Mouse (Mus musculus): ENCODE data around the gene Snx11. TPM values are rescaled to one million over a fixed set of nuclear protein-coding genes. Genes with fewer than 3 reads are reported as not detected.

Gene Snx11
- polyA plus RNA-seq, 1 experiment, result 18.4 TPM

GRCm38 (mm10) chr11:96760042-96760441, 17.3 kb downstream of the Snx11 start:
- Histone ChIP-seq H3K27me3 (ENCODE audit: control insufficient read depth, insufficient read depth, insufficient read length) (no peaks in the 10 kb centered on the region), H3K4me2 (ENCODE audit: low read depth) (no peak overlapping the region), H3K79me2 (ENCODE audit: control insufficient read depth, insufficient read depth) (no peaks in the 10 kb centered on the region), H3ac (ENCODE audit: control insufficient read depth, insufficient read length) (no peak overlapping the region), H3K36me3 (ENCODE audit: control insufficient read depth, insufficient read depth) (no peaks in the 10 kb centered on the region), H3K4me3 (no peak overlapping the region)
- TF ChIP-seq MYOG (IDR thresholded peaks at IDR 0.05; ENCODE audit: control insufficient read depth in 1 of 3, insufficient read depth in 1 of 3, insufficient read length in 2 of 3, low read depth in 2 of 3) (no peak), MYOD1 (IDR thresholded peaks at IDR 0.05; ENCODE audit: control insufficient read depth in 1 of 3, insufficient read length in 2 of 3, low read depth in 2 of 3) (no peak), POLR2AphosphoS2 (IDR thresholded peaks at IDR 0.05; ENCODE audit: insufficient read length, low read depth) (no peak), TCF12 (IDR thresholded peaks at IDR 0.05; ENCODE audit: insufficient read depth, poor library complexity, severe bottlenecking) (no peak), REST (IDR thresholded peaks at IDR 0.05; ENCODE audit: insufficient read depth, insufficient read length) (no peak), SRF (IDR thresholded peaks at IDR 0.05; ENCODE audit: control insufficient read depth, insufficient read length, low read depth) (no peak), E2F4 (IDR thresholded peaks at IDR 0.05; ENCODE audit: insufficient read depth) (no peak), MAX (IDR thresholded peaks at IDR 0.05; ENCODE audit: low read depth) (no peak), POLR2A (IDR thresholded peaks at IDR 0.05; ENCODE audit: insufficient read length, low read depth) (no peak), CEBPB (IDR thresholded peaks at IDR 0.05; ENCODE audit: insufficient read depth, poor library complexity, severe bottlenecking) (no peak), TCF3 (IDR thresholded peaks at IDR 0.05; ENCODE audit: insufficient read length, low read depth) (no peak), USF1 (IDR thresholded peaks at IDR 0.05; ENCODE audit: low read depth) (no peak)

DNA sequence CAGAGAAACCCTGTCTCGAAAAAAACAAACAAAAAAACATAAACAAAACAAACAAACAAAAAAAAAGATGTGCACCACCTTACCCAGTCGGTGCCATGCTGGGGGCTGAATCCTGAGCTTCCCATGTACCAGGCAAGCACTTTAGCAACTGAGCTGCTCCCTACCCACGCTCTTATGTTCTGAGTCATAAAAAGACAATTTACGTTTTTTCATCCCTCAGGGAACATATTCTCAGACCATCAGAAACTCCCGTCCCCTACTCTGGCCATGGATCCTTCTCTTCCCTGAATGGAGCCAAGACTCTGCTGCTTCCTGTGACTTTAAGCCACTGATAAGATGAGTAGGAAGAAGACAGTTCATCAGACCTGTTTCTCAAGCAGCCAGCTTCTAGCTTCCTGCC, 19.0 kb downstream of the Snx11 start:
- H3ac ChIP-seq (ENCODE audit: control insufficient read depth, insufficient read length), result no peak overlapping the region
- no peak overlapping the region for H3K4me3 ChIP-seq

DNA sequence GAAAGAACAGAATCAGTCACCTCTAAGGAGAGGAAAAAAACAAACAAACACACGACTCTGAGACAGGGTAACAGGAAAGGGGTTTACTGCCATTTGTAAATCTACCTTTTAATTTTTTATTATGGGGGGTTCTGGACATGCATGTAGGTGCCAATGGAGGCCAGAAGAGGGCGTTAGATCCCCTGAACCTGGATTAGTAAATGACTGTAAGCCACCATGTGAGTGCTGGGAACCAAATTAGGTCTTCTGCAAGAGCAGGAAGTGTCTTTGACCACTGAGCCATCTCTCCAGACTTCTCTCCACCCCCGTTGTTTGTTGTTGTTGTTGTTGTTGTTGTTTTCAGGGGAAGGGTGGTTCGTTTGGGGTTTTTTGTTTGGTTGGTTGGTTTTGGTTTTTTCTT, 19.9 kb downstream of the Snx11 start:
- Histone ChIP-seq H3K27me3 (ENCODE audit: control insufficient read depth, insufficient read depth, insufficient read length) (no peaks in the 10 kb centered on the region), H3K4me3 (no peak overlapping the region), H3ac (ENCODE audit: control insufficient read depth, insufficient read length) (no peak overlapping the region), H3K36me3 (ENCODE audit: control insufficient read depth, insufficient read depth) (no peaks in the 10 kb centered on the region), H3K79me2 (ENCODE audit: control insufficient read depth, insufficient read depth) (no peaks in the 10 kb centered on the region), H3K4me2 (ENCODE audit: low read depth) (no peak overlapping the region)
- TF ChIP-seq MYOD1 (IDR thresholded peaks at IDR 0.05; ENCODE audit: control insufficient read depth in 1 of 3, insufficient read length in 2 of 3, low read depth in 2 of 3) (no peak), REST (IDR thresholded peaks at IDR 0.05; ENCODE audit: insufficient read depth, insufficient read length) (no peak), MAX (IDR thresholded peaks at IDR 0.05; ENCODE audit: low read depth) (no peak), TCF12 (IDR thresholded peaks at IDR 0.05; ENCODE audit: insufficient read depth, poor library complexity, severe bottlenecking) (no peak), MYOG (IDR thresholded peaks at IDR 0.05; ENCODE audit: control insufficient read depth in 1 of 3, insufficient read depth in 1 of 3, insufficient read length in 2 of 3, low read depth in 2 of 3) (no peak), USF1 (IDR thresholded peaks at IDR 0.05; ENCODE audit: low read depth) (no peak), SRF (IDR thresholded peaks at IDR 0.05; ENCODE audit: control insufficient read depth, insufficient read length, low read depth) (no peak), TCF3 (IDR thresholded peaks at IDR 0.05; ENCODE audit: insufficient read length, low read depth) (no peak), POLR2AphosphoS2 (IDR thresholded peaks at IDR 0.05; ENCODE audit: insufficient read length, low read depth) (no peak), CEBPB (IDR thresholded peaks at IDR 0.05; ENCODE audit: insufficient read depth, poor library complexity, severe bottlenecking) (no peak), E2F4 (IDR thresholded peaks at IDR 0.05; ENCODE audit: insufficient read depth) (no peak), POLR2A (IDR thresholded peaks at IDR 0.05; ENCODE audit: insufficient read length, low read depth) (no peak)

More for the DNA sequence above, 19.0 kb downstream of the Snx11 start:
- TF ChIP-seq POLR2AphosphoS2 (IDR thresholded peaks at IDR 0.05; ENCODE audit: insufficient read length, low read depth) (no peak), MYOG (IDR thresholded peaks at IDR 0.05; ENCODE audit: control insufficient read depth in 1 of 3, insufficient read depth in 1 of 3, insufficient read length in 2 of 3, low read depth in 2 of 3) (no peak), TCF3 (IDR thresholded peaks at IDR 0.05; ENCODE audit: insufficient read length, low read depth) (no peak), MYOD1 (IDR thresholded peaks at IDR 0.05; ENCODE audit: control insufficient read depth in 1 of 3, insufficient read length in 2 of 3, low read depth in 2 of 3) (no peak), CEBPB (IDR thresholded peaks at IDR 0.05; ENCODE audit: insufficient read depth, poor library complexity, severe bottlenecking) (no peak), POLR2A (IDR thresholded peaks at IDR 0.05; ENCODE audit: insufficient read length, low read depth) (no peak), SRF (IDR thresholded peaks at IDR 0.05; ENCODE audit: control insufficient read depth, insufficient read length, low read depth) (no peak), USF1 (IDR thresholded peaks at IDR 0.05; ENCODE audit: low read depth) (no peak), REST (IDR thresholded peaks at IDR 0.05; ENCODE audit: insufficient read depth, insufficient read length) (no peak), TCF12 (IDR thresholded peaks at IDR 0.05; ENCODE audit: insufficient read depth, poor library complexity, severe bottlenecking) (no peak), E2F4 (IDR thresholded peaks at IDR 0.05; ENCODE audit: insufficient read depth) (no peak), MAX (IDR thresholded peaks at IDR 0.05; ENCODE audit: low read depth) (no peak)
- Histone ChIP-seq H3K27me3 (ENCODE audit: control insufficient read depth, insufficient read depth, insufficient read length) (no peaks in the 10 kb centered on the region), H3K36me3 (ENCODE audit: control insufficient read depth, insufficient read depth) (no peaks in the 10 kb centered on the region), H3K4me2 (ENCODE audit: low read depth) (peak overlapping the region; percentile 36), H3K79me2 (ENCODE audit: control insufficient read depth, insufficient read depth) (no peaks in the 10 kb centered on the region)

DNA sequence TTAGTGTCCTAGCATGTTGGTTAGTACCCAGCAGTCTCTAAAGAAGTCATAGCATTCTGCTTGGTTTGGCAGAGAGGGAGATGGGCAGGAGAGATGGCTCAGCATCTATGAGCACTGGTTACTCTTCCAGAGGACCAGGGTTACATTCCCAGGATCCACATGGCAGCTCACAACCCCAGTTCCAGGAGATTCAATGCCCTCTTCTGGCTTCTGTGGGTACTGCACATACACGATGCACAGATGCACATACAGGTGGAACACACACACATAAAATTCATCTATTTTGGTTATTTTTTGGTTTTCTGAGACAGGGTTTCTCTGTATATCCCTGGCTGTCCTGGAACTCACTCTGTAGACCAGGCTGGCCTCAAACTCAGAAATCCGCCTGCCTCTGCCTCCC, 22.1 kb downstream of the Snx11 start:
- no peak overlapping the region for H3K4me3 ChIP-seq

DNA sequence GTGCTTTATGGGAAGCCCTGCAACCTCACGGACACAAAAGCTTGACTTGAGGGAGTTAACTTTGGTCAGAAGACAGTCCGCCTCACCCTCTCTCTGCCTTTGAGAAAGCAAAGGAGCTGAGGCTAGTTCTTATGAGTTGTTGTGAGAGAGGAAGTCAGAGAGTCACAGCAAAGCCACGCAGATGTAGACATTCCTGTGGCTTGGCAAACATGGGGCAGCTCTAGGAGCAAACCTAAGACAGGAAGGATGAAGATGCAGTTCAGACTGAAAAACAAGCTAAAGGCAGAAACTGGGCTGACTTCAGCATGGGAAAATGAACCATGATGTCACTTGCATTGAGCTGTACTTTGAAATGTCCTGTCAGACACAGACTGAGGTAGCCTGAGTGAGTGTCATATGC, 29.8 kb downstream of the Snx11 start:
- H3K4me2 ChIP-seq (ENCODE audit: low read depth), result peak overlapping the region; percentile 57
- no peak overlapping the region for H3K4me3 ChIP-seq
- H3K36me3 ChIP-seq (ENCODE audit: control insufficient read depth, insufficient read depth), result no peaks in the 10 kb centered on the region
- TF ChIP-seq POLR2AphosphoS2 (IDR thresholded peaks at IDR 0.05; ENCODE audit: insufficient read length, low read depth), result no peak
- TF ChIP-seq TCF12 (IDR thresholded peaks at IDR 0.05; ENCODE audit: insufficient read depth, poor library complexity, severe bottlenecking), result no peak
- TF ChIP-seq CEBPB (IDR thresholded peaks at IDR 0.05; ENCODE audit: insufficient read depth, poor library complexity, severe bottlenecking), result no peak
- TF ChIP-seq USF1 (IDR thresholded peaks at IDR 0.05; ENCODE audit: low read depth), result no peak
- no peak for TF ChIP-seq SRF (IDR thresholded peaks at IDR 0.05; ENCODE audit: control insufficient read depth, insufficient read length, low read depth)
- no peaks in the 10 kb centered on the region for H3K79me2 ChIP-seq (ENCODE audit: control insufficient read depth, insufficient read depth)
- no peak overlapping the region for H3ac ChIP-seq (ENCODE audit: control insufficient read depth, insufficient read length)
- no peaks in the 10 kb centered on the region for H3K27me3 ChIP-seq (ENCODE audit: control insufficient read depth, insufficient read depth, insufficient read length)

More for the DNA sequence above, 22.1 kb downstream of the Snx11 start:
- no peak overlapping the region for H3K4me2 ChIP-seq (ENCODE audit: low read depth)
- no peak for TF ChIP-seq E2F4 (IDR thresholded peaks at IDR 0.05; ENCODE audit: insufficient read depth)
- no peak for TF ChIP-seq MYOD1 (IDR thresholded peaks at IDR 0.05; ENCODE audit: control insufficient read depth in 1 of 3, insufficient read length in 2 of 3, low read depth in 2 of 3)
- no peaks in the 10 kb centered on the region for H3K79me2 ChIP-seq (ENCODE audit: control insufficient read depth, insufficient read depth)
- no peak overlapping the region for H3ac ChIP-seq (ENCODE audit: control insufficient read depth, insufficient read length)
- H3K36me3 ChIP-seq (ENCODE audit: control insufficient read depth, insufficient read depth), result no peaks in the 10 kb centered on the region
- H3K27me3 ChIP-seq (ENCODE audit: control insufficient read depth, insufficient read depth, insufficient read length), result no peaks in the 10 kb centered on the region

Measured in myocyte (in vitro differentiated cells).